Mouse (Mus musculus) R1 (cell line): Measurements from ENCODE around the gene Prps1.
"Not testable (repeated sequence)": the region's sequence is repeated elsewhere in the genome, so short reads cannot be mapped to it uniquely, and the experiment has no call there.

Experiments
- DNase-seq: peaks from one replicate; pipeline ENCODE4 v3.0.0-alpha.2; 2018; ENCODE audit warnings: low read depth, low spot score

Prps1 gene

GRCm38 (mm10) chrX:140456279-140456731 lies at the start of gene Prps1:
Gene Prps1 (plus strand): TSS chrX:140456613.
- peak; percentile 90 for DNase-seq

- DNase-seq: no peak
Observed at GRCm38 (mm10) chrX:140407593-140407992, 48.8 kb upstream of the Prps1 start.

- DNase-seq: no peak
Observed at GRCm38 (mm10) chrX:140418467-140418866, 37.9 kb upstream of the Prps1 start.

GRCm38 (mm10) chrX:140427124-140427523 lies 29.3 kb upstream of the Prps1 start:
- DNase-seq: no peak

GRCm38 (mm10) chrX:140428252-140428651 lies 28.2 kb upstream of the Prps1 start:
- DNase-seq: peak; percentile 62

- no peak for DNase-seq
Observed at GRCm38 (mm10) chrX:140429985-140430384, 26.4 kb upstream of the Prps1 start.

- no peak for DNase-seq
Observed at GRCm38 (mm10) chrX:140430506-140430905, 25.9 kb upstream of the Prps1 start.

- DNase-seq: no peak
Observed at GRCm38 (mm10) chrX:140431981-140432380, 24.4 kb upstream of the Prps1 start.

- no peak for DNase-seq
Observed at GRCm38 (mm10) chrX:140432786-140433185, 23.6 kb upstream of the Prps1 start.

- DNase-seq: no peak
Observed at GRCm38 (mm10) chrX:140437906-140438305, 18.5 kb upstream of the Prps1 start.

- no peak for DNase-seq
Observed at GRCm38 (mm10) chrX:140445551-140445950, 10.9 kb upstream of the Prps1 start.

- DNase-seq: no peak
Observed at GRCm38 (mm10) chrX:140450071-140450470, 6.3 kb upstream of the Prps1 start.

- peak; percentile 20 for DNase-seq
Observed at GRCm38 (mm10) chrX:140456751-140457491, 508 bp downstream of the Prps1 start.

- no peak for DNase-seq
Observed at GRCm38 (mm10) chrX:140457502-140457901, 1.1 kb downstream of the Prps1 start.

- DNase-seq: no peak
Observed at GRCm38 (mm10) chrX:140478231-140478630, 21.8 kb downstream of the Prps1 start.

- peak; percentile 71 for DNase-seq
Observed at GRCm38 (mm10) chrX:140479171-140479570, 22.8 kb downstream of the Prps1 start.

GRCm38 (mm10) chrX:140489174-140489573 lies 32.8 kb downstream of the Prps1 start:
- DNase-seq: no peak

- no peak for DNase-seq
Observed at GRCm38 (mm10) chrX:140490203-140490602, 33.8 kb downstream of the Prps1 start.

GRCm38 (mm10) chrX:140491884-140492571 lies 35.6 kb downstream of the Prps1 start:
- DNase-seq: peak; percentile 40

- DNase-seq: no peak
Observed at GRCm38 (mm10) chrX:140493527-140494029, 37.2 kb downstream of the Prps1 start.

- no peak for DNase-seq
Observed at GRCm38 (mm10) chrX:140494170-140494569, 37.8 kb downstream of the Prps1 start.

- DNase-seq: not testable (repeated sequence)
Observed at GRCm38 (mm10) chrX:140498431-140498830, 42.0 kb downstream of the Prps1 start.

GRCm38 (mm10) chrX:140500306-140500705 lies 43.9 kb downstream of the Prps1 start:
- no peak for DNase-seq
